Mouse (Mus musculus): ENCODE data around the gene Smoc1. TPM values are rescaled to one million over a fixed set of nuclear protein-coding genes. Genes with fewer than 3 reads are reported as not detected.

Smoc1 gene
- polyA plus RNA-seq, 3 experiments from 2014 or later, result 0.32 TPM; not detected in 2

DNA sequence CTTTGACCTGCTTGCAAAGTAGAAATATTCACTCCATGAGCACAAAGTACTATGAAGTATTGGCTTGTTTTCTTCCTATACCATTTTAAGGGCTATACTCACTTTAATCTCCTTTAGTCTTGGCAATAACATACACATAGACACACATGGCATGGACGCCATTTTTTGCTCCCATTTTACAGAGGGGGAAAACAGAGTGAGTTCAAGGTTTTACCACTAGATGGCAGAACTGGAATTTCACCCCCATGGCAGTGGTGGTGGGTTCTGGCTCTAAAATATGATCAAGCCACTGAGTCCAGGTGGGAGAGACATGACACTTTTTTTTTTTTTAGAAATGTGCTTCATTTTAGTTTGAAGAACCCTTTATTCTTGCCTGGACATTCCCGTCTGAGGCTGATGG is 1.6 kb upstream of the Smoc1 start:
- no peak for ATAC-seq

DNA sequence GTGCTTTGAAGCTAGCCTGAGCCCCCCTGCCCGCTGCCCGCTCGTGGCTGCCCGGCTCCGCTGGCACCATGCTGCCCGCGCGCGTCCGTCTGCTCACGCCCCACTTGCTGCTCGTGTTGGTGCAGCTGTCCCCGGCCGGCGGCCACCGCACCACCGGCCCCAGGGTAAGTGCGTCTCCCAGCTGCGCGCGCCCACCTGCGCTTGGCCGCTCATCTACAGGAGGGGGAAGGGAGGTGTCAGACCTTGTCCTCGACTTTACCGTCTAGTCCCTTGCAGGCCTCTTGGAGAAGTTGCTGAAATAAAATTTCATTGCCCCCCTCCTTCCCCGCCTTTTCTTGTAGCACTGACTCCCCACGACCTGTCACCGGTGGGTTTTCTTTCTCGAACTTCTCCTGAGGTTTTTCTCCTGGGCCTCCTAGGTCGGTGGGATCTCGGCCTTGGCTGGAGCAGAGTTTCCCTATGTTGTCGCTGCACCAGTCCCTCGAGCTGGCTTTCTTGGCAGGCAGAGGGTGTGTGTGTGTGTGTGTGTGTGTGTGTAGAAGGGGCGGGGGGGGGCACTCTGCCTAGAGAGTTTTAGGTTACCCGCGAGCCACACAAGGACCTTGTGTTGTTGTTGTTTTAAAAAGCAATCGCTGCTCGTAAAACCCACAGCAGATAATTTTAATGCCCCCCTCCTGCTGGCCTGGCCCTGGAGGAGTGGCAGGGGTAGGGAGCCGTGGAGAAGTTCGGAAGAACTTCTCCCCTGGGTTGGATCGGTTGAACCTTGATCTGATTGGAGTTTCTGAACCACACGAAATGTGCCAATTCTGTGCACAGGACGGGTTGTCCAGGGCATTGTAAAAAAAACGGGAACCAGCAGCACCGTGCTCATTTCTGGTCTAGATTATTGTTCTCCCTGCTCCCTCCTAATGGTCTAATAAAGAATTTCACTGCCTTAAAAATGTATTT is 661 bp downstream of the Smoc1 start:
- ATAC-seq, result no peak

GRCm38 (mm10) chr12:81028291-81028920 is 1.8 kb downstream of the Smoc1 start:
- no peak for ATAC-seq

DNA sequence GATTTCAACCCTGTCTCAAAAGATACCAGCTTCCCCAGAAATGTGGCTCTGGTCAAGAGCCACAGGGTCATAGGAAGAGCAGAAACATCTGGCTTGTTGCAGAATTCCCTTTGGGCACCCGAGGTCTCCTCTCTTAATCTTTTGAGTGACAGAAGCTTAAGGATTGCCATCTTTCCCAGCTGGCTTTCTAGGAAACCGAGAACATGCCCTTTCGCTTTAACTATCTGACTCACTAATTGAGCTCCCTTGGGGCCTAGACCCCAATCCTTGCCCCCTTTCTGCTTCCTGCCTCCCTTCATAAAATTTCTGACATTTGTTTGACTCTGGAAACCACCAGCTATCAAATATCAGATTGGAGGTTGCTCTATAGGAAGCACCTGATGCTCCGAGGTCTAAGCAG is 3.1 kb downstream of the Smoc1 start:
- no peak for ATAC-seq

- no peak for ATAC-seq
Measured at GRCm38 (mm10) chr12:81031579-81031978, 5.0 kb downstream of the Smoc1 start.

DNA sequence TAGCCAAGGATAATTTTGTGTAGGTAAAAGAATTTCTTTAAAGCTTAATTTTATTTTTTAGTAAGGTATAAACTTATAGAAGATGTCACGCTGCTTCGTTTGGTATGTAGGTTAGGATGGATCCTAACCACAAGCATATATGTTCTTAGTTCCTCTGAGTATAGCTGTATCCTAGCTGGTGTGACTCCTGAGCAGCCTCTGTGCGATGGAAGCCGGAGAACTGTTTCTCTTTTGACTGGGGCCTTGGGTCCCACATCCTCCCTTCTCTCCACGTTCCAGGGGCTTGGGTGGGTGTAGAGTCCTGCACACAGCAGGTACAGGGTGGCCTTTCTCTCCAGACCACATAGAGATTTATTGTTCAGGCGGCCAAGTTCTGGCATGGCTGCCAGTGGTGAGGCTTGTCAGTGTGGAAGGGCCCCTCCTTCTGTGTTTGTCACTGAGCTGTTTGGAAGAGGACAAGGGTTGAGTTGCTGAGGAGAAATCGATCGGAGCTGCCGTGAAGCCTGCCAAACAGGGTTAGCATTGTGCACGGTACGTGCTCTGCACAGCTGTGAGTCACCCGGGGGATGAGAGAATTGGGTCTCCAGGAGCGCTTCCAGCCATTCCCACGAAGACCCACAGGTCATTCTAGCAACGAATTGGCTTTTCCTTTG is 6.9 kb downstream of the Smoc1 start:
- ATAC-seq, result no peak

DNA sequence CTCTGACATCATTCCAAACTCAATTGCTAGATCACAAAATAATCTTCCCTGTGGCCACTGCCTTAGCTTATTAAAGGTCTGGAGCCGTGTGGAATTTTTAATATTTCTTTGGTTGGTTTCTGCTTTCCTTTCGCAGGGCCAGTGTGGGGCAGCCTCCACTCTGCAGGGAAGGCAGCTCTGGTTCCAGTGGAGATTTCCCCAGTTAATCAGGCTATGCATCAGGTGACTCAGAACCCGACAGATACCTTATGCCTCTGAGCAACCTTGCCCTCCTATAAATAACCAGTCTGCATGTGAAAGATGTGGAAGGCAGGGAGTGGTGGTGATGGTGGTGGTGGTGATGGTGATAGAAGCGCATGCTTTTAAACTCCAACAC is 7.4 kb downstream of the Smoc1 start:
- ATAC-seq, result no peak

DNA sequence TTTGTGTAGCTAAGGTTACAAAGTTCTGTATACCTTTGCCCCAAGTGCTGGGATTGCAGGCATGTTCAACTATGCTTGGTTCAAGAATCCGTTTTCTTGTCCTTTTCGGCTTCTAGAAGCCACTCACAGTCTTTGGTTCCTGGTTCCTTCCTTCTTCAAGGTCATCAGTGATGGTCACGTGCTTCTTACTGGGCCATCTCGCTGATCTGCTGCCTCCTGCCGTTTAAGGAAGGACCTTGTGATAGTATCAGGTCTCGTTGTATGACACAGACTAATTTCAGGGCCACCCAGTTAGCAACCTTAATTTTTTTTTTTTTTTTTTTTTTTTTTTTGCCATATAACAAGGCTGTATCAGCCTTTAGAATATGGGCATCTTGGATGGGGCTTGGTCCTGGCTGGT is 9.2 kb downstream of the Smoc1 start:
- ATAC-seq, result no peak

- ATAC-seq, result no peak
Measured at GRCm38 (mm10) chr12:81043616-81044015, 17.0 kb downstream of the Smoc1 start.

GRCm38 (mm10) chr12:81046926-81047325 is 20.3 kb downstream of the Smoc1 start:
- ATAC-seq, result no peak

GRCm38 (mm10) chr12:81049661-81050060 is 23.1 kb downstream of the Smoc1 start:
- no peak for ATAC-seq

DNA sequence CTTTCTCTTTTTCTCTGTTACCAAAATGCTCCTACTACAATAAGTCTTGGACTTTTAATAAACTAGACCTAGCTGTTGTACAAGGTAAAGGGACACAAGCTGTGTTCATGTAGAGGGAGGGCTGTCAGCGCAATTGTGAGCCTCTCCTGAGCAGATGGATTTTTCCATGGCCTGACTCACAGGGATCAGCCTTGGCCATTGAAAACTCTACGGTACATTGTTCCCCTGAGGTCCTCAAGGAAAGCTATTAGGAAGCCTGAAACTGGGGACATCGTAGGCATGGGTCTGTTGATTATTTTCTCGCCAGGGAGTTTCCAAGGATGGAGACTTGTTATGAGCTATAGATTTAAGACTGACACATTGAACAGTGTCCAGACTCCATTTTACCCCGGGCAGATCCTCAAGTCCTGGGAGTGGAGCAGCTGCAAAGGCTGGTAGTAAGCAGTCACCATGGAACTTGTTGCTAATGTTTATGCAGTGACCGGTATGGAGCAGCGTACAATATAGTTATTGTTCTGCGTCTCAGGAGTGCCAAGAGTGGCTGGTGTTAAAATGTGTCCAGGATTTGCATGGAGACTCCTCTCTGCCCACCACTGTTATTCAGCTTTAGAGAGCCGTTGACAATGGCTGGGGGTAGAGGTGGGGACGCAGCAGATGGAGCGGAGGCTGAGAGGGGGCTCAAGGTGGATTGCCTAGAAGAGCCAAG is 28.5 kb downstream of the Smoc1 start:
- ATAC-seq, result no peak

GRCm38 (mm10) chr12:81055811-81056210 is 29.2 kb downstream of the Smoc1 start:
- ATAC-seq, result no peak

DNA sequence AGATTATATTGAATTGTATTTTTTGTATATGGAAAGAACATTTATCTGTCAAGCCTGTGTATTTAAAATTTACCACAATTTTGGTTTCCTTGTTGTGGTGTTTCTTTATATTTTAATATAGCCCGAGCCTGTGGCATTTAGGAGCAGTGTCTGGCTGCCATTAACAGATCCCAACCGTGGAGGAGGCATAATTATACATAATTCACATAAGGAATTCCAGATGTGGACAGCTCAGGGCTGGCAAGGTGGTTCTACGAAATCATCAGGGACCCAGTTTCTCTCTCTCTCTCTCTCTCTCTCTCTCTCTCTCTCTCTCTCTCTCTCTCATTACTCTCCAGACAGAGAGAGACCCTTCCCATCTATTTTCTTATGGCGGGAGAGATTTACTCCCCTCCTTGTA is 31.0 kb downstream of the Smoc1 start:
- no peak for ATAC-seq

DNA sequence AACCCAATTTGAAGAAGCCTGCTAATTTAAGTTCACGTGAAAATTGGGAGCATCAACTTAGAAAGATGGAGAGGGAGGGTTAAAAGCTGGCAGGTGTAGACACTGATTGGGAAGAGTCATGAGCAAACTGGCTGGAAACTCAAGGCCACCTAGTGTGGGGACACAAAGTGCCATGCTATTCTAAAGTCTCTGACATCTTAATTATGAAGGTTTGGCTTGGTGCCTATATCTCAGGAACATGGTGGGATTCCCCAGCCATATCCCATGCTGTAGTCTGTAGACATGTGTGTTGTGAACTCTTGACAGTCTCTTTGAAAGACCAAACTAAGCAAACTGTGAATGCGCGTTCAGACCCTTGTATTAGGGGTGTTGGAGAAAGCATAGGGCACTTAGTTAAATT is 32.0 kb downstream of the Smoc1 start:
- ATAC-seq, result no peak

DNA sequence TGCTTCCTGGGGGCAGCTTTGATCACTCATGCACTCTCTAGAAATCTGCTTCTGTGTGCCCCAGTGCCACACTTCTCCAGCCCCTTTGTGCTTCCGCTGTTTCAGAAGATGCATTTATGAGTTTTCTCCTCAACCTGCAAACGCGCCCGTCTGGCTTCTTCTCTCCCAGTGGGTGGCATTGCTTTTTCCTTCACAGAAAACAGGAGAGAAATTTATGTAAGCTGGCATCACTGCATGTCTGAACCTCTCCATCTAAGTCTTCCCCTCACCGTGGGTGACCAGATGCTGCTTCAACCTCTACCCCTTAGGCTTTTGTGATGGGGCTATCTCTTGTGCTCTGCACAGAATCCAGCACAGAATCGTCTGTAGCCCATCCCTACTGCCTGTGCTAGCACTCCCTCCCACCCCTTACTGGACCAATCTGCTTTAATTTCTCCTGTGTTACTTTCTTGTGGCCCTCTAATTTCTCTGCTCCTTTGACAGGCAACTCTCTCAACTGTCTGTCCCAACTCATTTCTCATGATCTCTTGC is 35.3 kb downstream of the Smoc1 start:
- ATAC-seq, result no peak

DNA sequence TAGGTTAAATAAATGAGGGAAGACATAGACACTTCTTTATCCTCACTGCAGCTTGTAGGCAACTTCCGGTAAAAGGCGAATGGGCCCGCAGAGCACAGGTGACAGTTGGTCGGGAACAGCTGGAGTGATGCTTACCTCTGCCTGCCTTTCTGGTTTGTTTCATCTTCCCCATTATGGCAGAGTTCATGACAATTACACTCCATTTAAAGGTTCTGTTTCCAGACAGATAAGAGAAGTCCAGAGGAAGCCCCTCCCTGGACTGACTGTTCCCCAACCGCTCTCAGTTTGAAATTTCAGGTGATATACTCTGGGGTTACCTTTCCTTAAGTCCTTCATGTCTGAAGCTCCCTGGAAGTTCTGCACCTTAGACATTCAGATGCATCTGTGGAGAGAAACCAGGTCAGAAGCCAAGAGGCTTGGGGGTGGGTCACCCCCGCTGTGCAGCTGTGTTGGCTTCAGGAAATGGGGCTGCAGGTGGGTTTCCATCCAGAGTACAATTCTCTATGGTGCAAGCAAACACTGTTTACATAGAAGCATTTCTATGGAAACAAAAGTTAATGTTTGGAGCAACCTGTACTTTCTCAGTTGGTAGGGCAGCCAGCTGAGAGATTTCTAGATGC is 36.8 kb downstream of the Smoc1 start:
- no peak for ATAC-seq

- no peak for ATAC-seq
Measured at GRCm38 (mm10) chr12:81074139-81074538, 47.5 kb downstream of the Smoc1 start.

GRCm38 (mm10) chr12:81074941-81075340 is 48.3 kb downstream of the Smoc1 start:
- ATAC-seq, result no peak

DNA sequence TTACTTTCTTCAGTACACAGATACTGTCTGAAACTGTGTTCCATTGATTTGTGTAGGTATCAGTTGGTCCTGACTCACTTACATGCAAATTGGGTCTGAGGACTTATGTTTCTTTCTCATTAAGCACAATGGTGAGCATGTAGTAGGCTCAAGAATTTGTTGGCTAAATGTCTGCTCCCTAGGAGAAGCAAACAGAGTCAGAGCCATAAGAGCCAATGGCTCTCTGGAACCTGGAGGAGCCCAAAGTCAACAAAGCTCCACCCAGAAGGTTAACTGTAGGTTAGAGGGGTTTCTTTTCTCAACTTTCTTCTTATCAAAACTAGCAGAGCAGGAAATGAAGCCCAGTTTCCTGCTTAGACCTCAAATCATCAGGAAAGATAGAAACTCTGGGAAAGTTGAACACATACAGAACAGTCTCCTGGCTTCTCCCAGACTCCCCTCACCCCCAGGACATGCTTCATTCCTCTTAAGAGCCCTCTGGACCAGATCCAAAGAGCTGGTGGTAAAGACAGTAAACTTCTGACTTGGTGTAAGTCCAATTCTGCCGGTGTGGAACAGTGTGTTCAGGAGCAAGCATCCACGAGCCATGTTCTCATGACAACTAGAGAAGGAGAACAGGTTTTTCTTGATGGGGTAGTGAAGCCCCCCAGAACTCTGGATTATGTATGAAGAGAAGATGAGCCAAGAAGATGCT is 51.5 kb downstream of the Smoc1 start:
- no peak for ATAC-seq

GRCm38 (mm10) chr12:81080345-81080744 is 53.7 kb downstream of the Smoc1 start:
- ATAC-seq, result no peak

- ATAC-seq, result no peak
Measured at GRCm38 (mm10) chr12:81081031-81081430, 54.4 kb downstream of the Smoc1 start.

Measured in inflammation-experienced regulatory T-cells, adult 6 months (primary cell).